Mouse (Mus musculus) G1E (cell line): Measurements from ENCODE around the gene Gnao1. TPM values are rescaled to one million over a fixed set of nuclear protein-coding genes. Genes with fewer than 3 reads are reported as not detected.

Experiments
- ATAC-seq: 2 replicates; pipeline ENCODE4 v1.8.0; 2016; ENCODE audit warnings: mild to moderate bottlenecking; ENCODE audit not compliant: insufficient number of reproducible peaks, poor library complexity, low FRiP score, severe bottlenecking; ENCODE audit errors: extremely low read depth
- DNase-seq: peaks from one replicate; pipeline ENCODE4 v3.0.0; 2012; ENCODE audit warnings: low spot score
- H3K27me3 ChIP-seq: 2 replicates; pipeline ENCODE4 v1.6.1; 2012; ENCODE audit warnings: mild to moderate bottlenecking, low read length, inconsistent platforms; ENCODE audit not compliant: insufficient read depth
- H3K36me3 ChIP-seq: replicated peaks from 2 replicates; pipeline ENCODE3; 2012; ENCODE audit warnings: mild to moderate bottlenecking, inconsistent platforms
- H3K4me1 ChIP-seq: 2 replicates; pipeline ENCODE4 v1.6.1; 2012; ENCODE audit warnings: low read depth, low read length, inconsistent platforms, mixed read lengths; ENCODE audit not compliant: insufficient read depth
- H3K4me3 ChIP-seq: 2 replicates; pipeline ENCODE4 v1.5.1; 2012; ENCODE audit warnings: low read depth, mild to moderate bottlenecking, inconsistent platforms, low read length, moderate library complexity, mixed read lengths
- H3K9me3 ChIP-seq: replicated peaks from 2 replicates; pipeline ENCODE4 v1.6.1; 2012; ENCODE audit warnings: inconsistent platforms
- CTCF ChIP-seq: IDR thresholded peaks from 2 replicates; pipeline ENCODE4 v1.5.1; 2012; ENCODE audit warnings: low read depth, low read length, inconsistent platforms, mixed read lengths
- GATA1 ChIP-seq: IDR thresholded peaks from 2 replicates; pipeline ENCODE4 v1.6.1; 2012; ENCODE audit warnings: borderline replicate concordance, low read length, inconsistent platforms, mixed read lengths
- GATA2 ChIP-seq: IDR thresholded peaks from 2 replicates; pipeline ENCODE4 v1.6.1; 2012; ENCODE audit warnings: low read depth, low read length, inconsistent platforms, borderline replicate concordance
- POLR2AphosphoS5 ChIP-seq: IDR thresholded peaks from 2 replicates; pipeline ENCODE4 v1.6.1; 2012; ENCODE audit warnings: low read depth, low read length, inconsistent platforms; ENCODE audit not compliant: insufficient replicate concordance
- TAL1 ChIP-seq: conservative IDR thresholded peaks from 2 replicates; pipeline ENCODE4 v1.6.1; 2012; ENCODE audit warnings: low read depth, low read length, inconsistent platforms, mixed read lengths
- polyA plus RNA-seq: library from polyadenylated mRNA; stranded (reverse); fragments of >175 nt; gene quantifications from 2 replicates; pipeline ENCODE4 v1.2.3, GENCODE M21; 2012
- total RNA-seq, 2 experiments: library from RNA; stranded (forward) in 1 of 2; stranded (reverse) in 1 of 2; fragments of 200-1000 nt in 1 of 2; fragments of >200 nt in 1 of 2; fragmentation: Nextera tagmentation in 1 of 2; gene quantifications; 2 replicates each; pipeline ENCODE4 v1.2.3; 2014 to 2017

Gene Gnao1
- total RNA-seq (2014; fragmentation: Nextera tagmentation) (not detected in 2 replicates), total RNA-seq (2017) (0.12 and 0.27 TPM in 2 replicates), polyA plus RNA-seq (not detected in 2 replicates)

- no peaks in the 10 kb centered on the region for H3K27me3 ChIP-seq
- TF ChIP-seq CTCF (no peak), GATA2 (no peak), GATA1 (no peak), POLR2AphosphoS5 (no peak)
- DNase-seq, result no peak
- H3K4me1 ChIP-seq, result no peaks in the 10 kb centered on the region
- H3K9me3 ChIP-seq, result peaks cover 52% of the 10 kb centered on the region
- H3K4me3 ChIP-seq, result no peak within 1 kb of the TSS; the same call in 1 of the 2 replicates
- ATAC-seq, result no peak
- no peaks in the 10 kb centered on the region for H3K36me3 ChIP-seq
These were observed at the start of gene Gnao1 for GRCm38 (mm10) chr8:93809686-93810027. TSS of gene Gnao1 (plus strand) at chr8:93809966.

- no peak overlapping the region for H3K4me3 ChIP-seq
- DNase-seq (no peak), ATAC-seq (no peak)
- no peak for TF ChIP-seq TAL1
- no peak for TF ChIP-seq CTCF
- TF ChIP-seq POLR2AphosphoS5, result no peak
- no peaks in the 10 kb centered on the region for H3K36me3 ChIP-seq
- peaks cover 22% of the 10 kb centered on the region for H3K9me3 ChIP-seq
- no peaks in the 10 kb centered on the region for H3K27me3 ChIP-seq
- H3K4me1 ChIP-seq, result no peaks in the 10 kb centered on the region
These were observed 32.2 kb upstream of the Gnao1 start for GRCm38 (mm10) chr8:93777605-93778004.

GRCm38 (mm10) chr8:93809226-93809625 is 540 bp upstream of the Gnao1 start:
- no peaks in the 10 kb centered on the region for H3K4me1 ChIP-seq
- no peaks in the 10 kb centered on the region for H3K36me3 ChIP-seq
- no peak for ATAC-seq
- peaks cover 48% of the 10 kb centered on the region for H3K9me3 ChIP-seq
- no peaks in the 10 kb centered on the region for H3K27me3 ChIP-seq
- DNase-seq, result no peak
- H3K4me3 ChIP-seq, result no peak overlapping the region
- TF ChIP-seq CTCF (no peak), TAL1 (no peak)

- TF ChIP-seq CTCF (no peak), GATA1 (no peak), TAL1 (no peak), POLR2AphosphoS5 (no peak), GATA2 (no peak)
- peaks cover 58% of the 10 kb centered on the region for H3K9me3 ChIP-seq
- H3K36me3 ChIP-seq, result no peaks in the 10 kb centered on the region
- DNase-seq, result no peak
- no peaks in the 10 kb centered on the region for H3K27me3 ChIP-seq
- H3K4me1 ChIP-seq, result no peaks in the 10 kb centered on the region
- H3K4me3 ChIP-seq, result no peak overlapping the region; the same call in 1 of the 2 replicates
- no peak for ATAC-seq
These were observed 477 bp downstream of the Gnao1 start for GRCm38 (mm10) chr8:93810028-93810858.

GRCm38 (mm10) chr8:93810859-93811602 is 1.3 kb downstream of the Gnao1 start:
- Histone ChIP-seq H3K27me3 (no peaks in the 10 kb centered on the region), H3K9me3 (peaks cover 62% of the 10 kb centered on the region), H3K4me3 (no peak overlapping the region; the same call in 1 of the 2 replicates), H3K4me1 (no peaks in the 10 kb centered on the region), H3K36me3 (no peaks in the 10 kb centered on the region)
- TF ChIP-seq GATA1 (no peak), POLR2AphosphoS5 (no peak), TAL1 (no peak), CTCF (no peak), GATA2 (no peak)
- DNase-seq (no peak), ATAC-seq (no peak)

- no peak for ATAC-seq
- DNase-seq, result no peak
- peaks cover 70% of the 10 kb centered on the region for H3K9me3 ChIP-seq
- H3K36me3 ChIP-seq, result no peaks in the 10 kb centered on the region
- no peak for TF ChIP-seq GATA2
- TF ChIP-seq CTCF, result no peak
- TF ChIP-seq TAL1, result no peak
- TF ChIP-seq POLR2AphosphoS5, result no peak
- no peak for TF ChIP-seq GATA1
- no peaks in the 10 kb centered on the region for H3K27me3 ChIP-seq
- no peaks in the 10 kb centered on the region for H3K4me1 ChIP-seq
- H3K4me3 ChIP-seq, result no peak overlapping the region
These were observed 2.1 kb downstream of the Gnao1 start for GRCm38 (mm10) chr8:93811719-93812475.
